Mouse (Mus musculus) stomach, postnatal 0 days (tissue): ENCODE data around the gene Plekho2.

Source experiments
- CTCF ChIP-seq: IDR thresholded peaks from 2 replicates; pipeline ENCODE4 v1.5.1; 2016; ENCODE audit warnings: antibody characterized with exemption, low read depth, mild to moderate bottlenecking, moderate library complexity
- EP300 ChIP-seq: optimal IDR thresholded peaks from 2 replicates; pipeline ENCODE3; 2016; ENCODE audit warnings: antibody characterized with exemption

GRCm38 (mm10) chr9:65579781-65580371, at the start of gene Plekho2:
- TF ChIP-seq EP300 (no peak), CTCF (no peak)
